Mouse (Mus musculus) heart, postnatal 0 days (tissue): ENCODE measurements at regions not wholly inside any gene's neighbourhood (a gene's known extent, or its start where the extent isn't known, plus 50 kb on each side); places are given as distances from the start of the nearest gene placed in this dataset.

Source experiments
- CTCF ChIP-seq: IDR thresholded peaks from 2 replicates; pipeline ENCODE4 v1.5.1; 2016; ENCODE audit warnings: antibody characterized with exemption, control low read depth, low read depth
- EP300 ChIP-seq: IDR thresholded peaks from 2 replicates; pipeline ENCODE4 v1.6.1; 2016; ENCODE audit warnings: antibody characterized with exemption, low read depth

- TF ChIP-seq CTCF, result no peak
- no peak for TF ChIP-seq EP300
Observed at GRCm38 (mm10) chr10:66899724-66900123, 196.2 kb upstream of the Jmjd1c start.
